Mouse (Mus musculus) heart, adult 8-10 months (tissue): ENCODE measurements around the gene Rffl. TPM values are rescaled to one million over a fixed set of nuclear protein-coding genes. Genes with fewer than 3 reads are reported as not detected.
"Not testable (repeated sequence)": the region's sequence is repeated elsewhere in the genome, so short reads cannot be mapped to it uniquely, and the experiment has no call there.

Experiments used
- DNase-seq: peaks from one replicate; pipeline ENCODE4 v3.0.0; 2022; ENCODE audit warnings: low spot score
- total RNA-seq, 4 experiments: library from RNA; stranded (reverse); gene quantifications; 2 replicates each; pipeline ENCODE4 v1.2.4; 2022

Gene Rffl
- total RNA-seq, 4 experiments from 2014 or later: 3.8 to 4.7 (median 4.7) TPM

DNA sequence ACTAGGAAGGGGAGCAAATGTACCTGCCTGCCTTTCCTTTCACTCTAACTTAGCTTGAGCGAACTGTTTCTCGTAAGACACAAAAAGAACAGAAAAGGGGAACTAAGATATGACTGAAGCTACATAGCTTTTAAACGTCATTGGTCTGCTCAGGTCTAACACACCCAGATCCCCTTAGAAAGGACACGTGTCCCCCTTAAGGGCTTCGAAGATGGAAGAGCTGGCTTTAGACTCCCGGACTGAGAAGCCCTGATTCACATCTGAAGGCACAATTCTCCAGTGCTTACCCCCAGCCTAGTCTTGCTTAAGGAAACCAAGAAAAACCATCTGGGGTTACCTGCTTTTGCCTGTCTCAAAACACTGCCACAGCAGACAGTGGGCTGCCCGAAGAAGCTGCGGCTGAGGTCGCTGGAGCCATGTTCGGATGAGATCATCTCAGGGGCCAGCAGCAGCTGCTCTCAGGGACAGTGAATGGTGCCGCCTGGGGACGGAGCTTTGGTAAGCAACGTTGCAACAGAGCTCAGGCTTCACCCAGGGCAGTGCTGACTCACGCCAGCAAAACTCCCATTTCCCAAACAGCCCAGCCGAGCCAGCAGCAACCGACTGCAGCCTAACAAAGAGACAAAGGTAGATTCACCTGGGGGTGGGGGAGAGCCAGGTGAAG lies 25.5 kb downstream of the Rffl start:
- peak; percentile 66 for DNase-seq

DNA sequence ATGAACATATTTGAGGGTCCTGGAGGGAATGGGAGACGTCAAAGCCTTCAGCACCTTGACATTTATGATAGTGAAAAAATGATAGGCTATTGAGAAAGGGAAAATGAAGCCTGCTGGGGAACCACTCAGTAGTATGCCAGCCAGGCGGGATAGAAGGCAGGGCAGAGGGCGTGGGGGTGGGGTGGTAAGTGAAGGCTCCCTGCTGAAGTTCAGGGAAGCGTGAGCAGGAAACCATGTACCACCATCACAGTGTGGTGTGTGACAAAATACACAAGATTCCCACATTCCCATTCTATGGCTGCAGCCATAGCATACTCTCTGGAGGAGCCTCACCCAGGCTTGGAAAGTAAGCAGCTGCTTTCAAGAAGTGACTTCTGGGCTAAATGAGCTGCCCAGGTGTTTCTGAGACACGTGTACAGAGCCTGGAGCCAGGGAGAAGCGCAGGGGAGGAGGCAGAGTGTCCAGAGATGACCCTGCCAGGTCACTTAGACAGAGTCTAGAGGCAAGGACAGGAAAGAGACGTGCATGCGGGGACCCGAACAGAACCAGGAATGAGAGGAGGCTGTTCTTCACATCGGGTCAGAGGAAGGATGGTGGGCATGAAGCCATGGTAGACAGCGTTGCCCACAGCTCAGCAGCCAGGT lies 26.1 kb downstream of the Rffl start:
- no peak for DNase-seq

DNA sequence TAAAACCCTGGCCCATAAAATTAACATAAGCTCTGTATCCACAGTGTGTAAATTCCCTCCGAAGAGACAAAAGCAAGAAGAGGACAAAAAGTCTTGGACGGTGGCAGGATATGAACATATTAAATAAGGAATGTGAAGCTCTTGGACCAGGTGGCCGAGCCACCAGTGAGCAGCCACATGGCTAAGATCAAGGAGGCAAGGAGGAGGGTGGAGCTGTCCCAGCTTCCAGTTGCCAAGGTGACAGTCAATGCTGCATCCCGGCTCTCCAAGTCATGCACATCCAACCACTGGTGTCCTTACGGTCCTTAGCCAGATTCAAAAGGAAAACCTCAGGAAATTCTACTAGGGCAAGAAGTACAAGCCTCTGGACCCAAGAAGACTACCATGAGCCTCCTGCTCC lies 32.5 kb downstream of the Rffl start:
- DNase-seq: no peak

DNA sequence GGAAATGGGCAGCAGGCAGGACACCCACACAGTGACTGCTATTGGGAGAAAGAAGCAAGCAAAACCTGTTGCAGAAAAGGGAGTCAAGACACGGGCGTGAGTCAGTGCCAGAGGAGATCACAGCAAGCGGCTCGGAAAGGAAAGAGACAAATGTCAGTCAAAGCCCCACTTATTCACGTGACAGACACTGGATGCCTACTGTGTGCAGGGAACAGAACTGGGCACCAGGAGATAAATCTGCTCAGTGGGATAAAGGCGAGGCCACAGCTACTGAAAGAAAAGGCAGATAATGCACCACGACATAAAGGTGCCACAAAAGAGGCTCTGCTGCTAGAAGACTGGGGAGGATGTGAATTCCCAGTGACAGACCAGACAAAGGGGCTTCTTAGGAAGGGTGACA lies 33.2 kb downstream of the Rffl start:
- DNase-seq: no peak

DNA sequence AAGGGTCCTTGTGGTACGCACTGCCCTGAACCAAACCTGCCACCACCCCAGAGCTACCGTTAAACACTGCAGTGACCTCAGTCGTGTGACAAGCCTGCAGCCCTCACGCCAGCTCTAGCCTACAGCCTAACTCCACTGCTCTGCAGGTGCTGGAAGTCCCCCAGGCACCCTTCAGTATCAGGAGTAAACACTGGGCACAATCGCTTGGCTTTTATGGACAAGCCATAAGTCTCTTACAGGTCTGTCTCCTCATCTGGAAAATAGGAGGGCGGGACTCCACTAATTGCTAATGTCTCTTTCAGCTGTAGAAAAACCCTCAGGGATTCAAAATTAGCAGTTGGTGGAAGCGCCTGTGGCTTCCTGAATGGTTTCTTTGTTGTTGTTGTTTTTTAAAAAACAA lies 33.8 kb downstream of the Rffl start:
- DNase-seq: no peak

DNA sequence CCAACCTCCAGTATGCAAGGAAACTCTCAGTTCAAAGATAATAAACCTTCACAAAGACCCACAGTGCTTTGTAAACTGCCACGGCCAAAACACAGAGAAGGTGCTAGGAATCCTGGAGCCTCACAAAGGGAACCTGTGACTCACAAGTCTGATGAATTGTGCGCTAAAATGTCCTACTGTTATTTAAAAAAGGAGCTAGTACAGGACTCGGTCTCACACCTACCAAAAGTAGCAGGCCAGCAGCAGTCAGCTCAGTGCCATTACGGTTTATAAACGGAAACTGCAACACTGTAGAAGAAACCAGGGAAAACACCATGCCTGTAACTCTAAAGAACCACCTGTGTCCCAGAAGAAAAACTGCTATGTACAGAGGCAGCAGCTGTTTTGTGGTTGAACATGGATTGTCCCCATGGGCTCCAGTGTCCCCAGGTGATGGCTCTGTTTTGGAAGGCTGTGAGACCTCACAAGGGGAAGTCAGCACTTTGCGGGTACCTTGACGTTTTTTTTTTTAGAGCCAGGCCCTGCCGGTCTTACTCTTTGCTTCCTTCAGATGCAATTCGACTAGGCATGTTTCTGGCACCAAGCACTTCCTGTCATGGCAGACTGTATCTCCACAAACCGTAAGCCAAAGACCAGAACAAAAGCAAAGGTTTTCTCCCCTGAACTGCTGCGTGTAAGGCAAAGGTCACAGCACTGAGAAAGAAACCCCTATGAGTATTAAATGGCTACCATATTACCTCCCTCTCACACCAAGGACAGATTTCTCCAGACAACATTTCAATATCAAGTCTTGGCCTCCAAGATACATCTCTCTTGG lies 35.2 kb downstream of the Rffl start:
- no peak for DNase-seq

DNA sequence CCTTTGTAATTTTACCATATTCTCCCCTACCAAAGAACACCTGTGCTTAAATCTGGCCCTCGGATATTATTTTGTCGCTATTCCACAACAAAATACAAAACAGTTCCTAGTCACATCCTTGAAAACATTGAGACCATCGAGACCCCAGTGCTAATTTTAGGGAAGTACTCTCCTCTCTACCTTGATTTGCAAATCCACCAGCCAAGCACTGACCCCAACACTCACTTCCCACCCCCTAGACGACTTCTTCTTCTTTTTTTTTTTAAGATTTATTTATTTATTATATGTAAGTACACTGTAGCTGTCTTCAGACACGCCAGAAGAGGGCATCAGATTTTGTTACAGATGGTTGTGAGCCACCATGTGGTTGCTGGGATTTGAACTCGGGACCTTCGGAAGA lies 36.7 kb downstream of the Rffl start:
- not testable (repeated sequence) for DNase-seq

DNA sequence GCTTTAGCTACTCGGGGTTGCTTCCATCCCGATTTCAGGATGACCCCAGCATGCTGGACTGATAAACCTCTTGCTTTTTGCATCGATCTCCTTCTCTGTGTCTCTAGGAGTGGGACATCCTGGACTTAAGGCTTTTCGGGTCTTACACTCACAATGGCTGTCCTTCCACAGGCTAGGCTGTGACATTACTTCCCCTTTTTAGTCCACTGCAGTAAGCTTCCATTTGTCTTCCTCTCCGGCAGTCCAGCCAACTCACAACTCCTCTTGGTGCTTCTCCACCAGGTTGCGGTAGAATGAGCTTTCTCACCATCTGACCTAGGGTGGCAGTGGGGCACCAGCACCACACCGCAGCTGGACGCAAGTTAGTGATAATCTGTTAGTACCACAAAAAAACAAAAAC lies 37.1 kb downstream of the Rffl start:
- no peak for DNase-seq

DNA sequence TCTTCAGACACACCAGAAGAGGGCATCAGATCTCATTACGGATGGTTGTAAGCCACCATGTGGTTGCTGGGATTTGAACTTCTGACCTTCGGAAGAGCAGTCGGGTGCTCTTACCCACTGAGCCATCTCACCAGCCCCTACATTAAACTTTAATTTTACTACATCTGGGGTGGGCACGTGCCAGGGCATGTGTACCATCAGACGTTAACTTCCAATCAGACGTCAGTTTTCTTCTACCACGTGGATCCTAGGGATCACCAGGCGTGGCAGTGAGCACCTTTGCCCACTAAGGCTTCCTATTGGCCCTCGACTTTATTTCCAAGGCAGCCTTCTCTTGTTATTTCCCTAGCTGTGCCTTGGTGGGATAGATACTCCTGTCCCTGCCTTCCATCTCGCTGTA lies 38.6 kb downstream of the Rffl start:
- DNase-seq: not testable (repeated sequence)

DNA sequence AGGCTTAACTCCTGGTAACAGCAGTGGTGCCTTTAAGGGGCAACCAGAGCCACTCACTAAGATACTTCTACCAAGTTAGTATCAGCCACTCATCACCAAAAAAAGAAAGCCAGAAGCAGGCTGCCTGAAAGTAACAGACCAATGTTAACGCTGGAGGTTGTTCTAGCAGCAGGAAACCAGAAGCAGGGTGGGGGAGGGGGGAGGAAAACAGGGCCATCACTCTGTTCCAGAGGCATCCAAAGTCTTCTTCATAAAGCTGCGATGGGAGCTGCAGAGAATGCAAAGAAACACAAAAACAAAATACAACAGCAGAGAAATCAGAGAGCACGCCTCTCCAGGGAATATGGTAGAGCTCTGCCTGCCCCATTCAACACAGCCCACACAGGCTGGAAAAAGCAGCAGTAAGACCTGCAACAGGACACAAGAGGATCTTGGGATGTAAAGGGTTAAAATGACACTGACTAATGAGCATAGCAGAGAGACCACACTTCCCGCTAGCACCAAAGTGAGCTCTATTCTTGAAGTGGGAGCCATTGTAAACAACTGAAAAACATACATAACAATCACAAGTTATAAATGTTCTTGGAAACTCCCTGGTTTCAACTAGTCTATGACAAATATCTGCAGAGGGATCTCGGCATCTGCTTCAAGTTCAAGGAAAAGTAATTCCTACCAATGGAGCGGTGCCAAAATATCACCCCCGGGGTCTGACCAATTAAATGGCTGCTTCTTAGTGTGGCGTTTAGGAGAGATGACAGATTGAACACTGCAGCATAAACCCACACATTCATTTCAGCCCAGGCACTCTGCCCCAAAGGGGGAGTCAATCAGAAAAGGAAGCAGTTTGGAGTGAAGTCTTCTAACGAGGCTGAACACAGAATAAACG lies 39.8 kb downstream of the Rffl start:
- no peak for DNase-seq

DNA sequence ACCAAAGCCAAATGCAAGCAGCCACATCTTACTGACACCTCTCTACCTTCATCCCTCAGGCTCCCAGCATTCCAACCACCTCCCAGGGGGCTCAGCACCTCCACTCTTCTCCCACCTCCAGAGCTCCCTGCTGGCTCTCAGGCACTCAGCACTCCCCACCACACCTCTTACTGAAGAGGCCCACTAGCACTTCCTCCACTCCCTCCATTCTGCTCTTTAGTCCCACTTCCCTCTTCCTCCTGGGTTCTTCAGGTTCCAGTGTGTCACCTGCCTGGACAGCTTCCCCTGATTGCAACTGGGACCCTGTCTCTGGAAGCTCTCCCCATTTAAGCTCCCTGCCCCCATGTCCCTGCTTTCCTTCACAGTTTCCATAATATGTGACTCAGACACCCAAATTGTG lies 44.2 kb downstream of the Rffl start:
- DNase-seq: no peak

DNA sequence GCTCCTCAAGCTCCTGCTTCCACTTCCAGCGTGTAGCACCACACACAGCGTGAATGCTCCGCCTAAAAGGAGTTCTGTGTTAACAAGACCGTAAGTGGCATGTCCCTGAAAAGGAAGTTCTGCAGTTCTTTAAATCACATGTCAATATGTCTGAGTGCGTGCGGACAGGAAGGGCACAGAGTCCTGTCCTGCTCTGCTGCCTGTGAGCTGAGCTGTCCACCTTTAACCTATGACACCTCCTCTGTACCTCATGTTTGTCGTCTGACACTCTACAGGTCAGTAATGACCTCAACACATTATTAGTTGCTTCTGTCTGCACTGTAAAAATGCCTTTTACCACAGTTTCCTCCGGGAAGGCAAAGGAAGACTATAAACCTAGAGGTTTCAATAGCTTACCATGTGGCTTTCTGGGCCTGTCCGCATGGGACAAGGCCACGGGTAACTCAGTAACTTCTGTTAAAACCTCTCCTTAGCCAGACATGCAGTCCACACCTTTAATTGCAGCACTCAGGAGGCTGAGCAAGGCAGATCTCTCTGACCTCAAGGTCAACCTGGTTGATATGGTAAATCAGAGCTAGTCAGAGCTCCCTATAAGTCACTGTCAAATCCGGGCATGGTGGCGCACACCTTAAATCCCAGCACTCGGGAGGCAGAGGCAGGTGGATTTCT lies 50.1 kb downstream of the Rffl start:
- no peak for DNase-seq

DNA sequence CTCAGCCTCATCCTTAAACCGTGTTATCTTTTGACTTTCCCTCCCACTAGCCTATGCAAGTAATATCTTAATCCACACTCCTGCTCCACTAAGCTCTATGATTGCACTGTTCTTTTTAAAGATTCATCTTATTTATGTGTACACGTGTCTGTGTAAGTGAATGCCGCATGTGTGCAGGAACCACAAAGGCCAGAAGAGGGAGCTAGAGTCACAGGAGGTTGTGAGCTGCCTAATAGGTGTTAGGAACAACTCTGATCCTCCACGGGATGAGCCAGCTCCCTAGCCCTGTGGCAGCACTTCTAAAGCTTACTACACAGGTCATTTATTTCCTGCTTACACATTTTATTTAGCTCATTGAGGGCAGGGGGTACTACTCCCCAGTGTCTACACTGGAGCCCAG lies 51.7 kb downstream of the Rffl start:
- DNase-seq: peak; percentile 53

DNA sequence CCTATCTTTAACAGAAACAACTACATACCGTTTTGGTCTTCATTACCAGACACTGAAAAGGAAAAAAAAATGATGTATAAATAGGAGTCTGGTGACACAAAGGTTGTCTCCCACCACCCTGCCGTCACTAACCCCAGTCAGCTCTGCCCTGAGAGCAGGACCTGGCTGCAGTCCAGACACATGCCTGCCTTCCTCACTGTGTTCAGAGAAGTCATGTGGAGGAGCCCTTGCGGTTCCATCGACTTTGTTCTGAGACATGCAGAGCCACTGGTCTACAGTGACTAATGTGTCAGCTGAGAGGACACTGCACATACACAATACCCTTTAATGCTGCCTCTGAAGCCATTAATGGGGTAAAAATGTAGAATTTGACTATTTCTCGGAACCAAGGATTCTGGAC lies 62.5 kb downstream of the Rffl start:
- DNase-seq: no peak

DNA sequence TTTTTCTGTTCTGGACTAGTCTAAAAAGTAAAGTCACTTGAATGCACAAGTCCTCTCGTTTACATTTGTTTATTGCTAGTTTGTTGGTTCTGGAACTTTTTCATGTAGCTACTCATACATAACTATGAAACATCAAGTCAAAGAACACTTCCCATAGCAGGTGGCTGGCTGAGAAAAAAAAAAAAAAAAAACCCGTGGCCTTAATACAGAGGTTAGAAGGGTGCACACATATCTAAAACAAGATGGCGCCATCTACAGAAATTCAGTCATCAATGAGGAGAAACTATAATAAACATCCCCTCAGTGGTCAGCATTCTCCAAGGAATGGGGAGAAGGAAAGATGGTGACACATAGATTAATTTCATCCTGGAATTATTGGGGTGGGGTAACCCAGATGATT lies 63.6 kb downstream of the Rffl start:
- DNase-seq: no peak

DNA sequence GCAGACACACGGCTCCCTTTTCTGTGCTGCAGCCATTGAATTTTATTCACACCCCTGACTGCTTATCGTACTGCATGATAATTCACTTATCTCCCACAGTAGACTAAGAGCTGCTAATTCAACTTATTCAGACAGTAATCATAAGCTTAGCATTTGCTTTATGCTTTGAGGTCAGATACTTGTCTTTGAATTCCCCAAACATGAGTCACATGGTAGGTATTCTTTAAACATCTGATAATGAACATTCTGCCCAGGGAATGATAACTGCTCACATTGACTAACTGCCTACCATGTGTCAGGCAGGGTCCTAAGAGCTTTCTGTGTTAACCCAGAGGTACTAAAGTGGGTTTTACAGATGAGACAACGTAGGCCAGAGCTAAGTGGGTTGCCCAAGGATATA lies 64.4 kb downstream of the Rffl start:
- no peak for DNase-seq

DNA sequence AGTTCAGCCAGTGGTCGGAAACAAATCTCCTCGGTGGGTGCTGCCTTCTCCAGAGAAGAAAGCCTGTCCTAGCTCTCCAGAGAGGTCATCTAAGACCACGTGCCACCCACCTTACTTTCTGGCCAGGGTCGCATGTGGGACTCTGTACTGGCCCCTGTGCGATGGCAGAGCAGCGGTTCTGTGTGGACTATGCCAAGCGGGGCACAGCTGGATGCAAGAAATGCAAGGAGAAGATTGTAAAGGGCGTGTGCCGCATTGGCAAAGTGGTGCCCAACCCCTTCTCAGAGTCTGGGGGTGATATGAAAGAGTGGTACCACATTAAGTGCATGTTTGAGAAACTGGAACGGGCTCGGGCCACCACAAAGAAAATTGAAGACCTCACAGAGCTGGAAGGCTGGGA lies 87.6 kb downstream of the Rffl start:
- no peak for DNase-seq

DNA sequence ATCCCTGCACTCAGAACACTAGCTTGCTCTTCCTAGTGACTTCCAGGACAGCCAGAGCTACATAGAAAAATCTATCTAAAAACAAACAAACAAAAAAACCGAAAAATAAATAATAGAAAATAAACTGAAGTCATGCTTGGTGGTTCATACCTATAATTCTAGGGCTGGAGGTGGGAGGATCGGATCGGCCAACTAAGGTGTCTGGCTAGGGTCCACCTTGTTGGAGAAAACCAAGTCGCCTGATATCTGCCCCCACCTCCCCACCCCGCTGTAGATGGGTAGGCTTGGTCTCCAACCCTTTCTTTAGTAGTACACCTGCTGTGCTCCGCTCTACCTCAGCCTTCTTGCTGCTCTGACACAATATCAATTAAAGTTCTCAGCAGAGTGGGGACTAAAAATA lies 88.8 kb downstream of the Rffl start:
- DNase-seq: no peak

DNA sequence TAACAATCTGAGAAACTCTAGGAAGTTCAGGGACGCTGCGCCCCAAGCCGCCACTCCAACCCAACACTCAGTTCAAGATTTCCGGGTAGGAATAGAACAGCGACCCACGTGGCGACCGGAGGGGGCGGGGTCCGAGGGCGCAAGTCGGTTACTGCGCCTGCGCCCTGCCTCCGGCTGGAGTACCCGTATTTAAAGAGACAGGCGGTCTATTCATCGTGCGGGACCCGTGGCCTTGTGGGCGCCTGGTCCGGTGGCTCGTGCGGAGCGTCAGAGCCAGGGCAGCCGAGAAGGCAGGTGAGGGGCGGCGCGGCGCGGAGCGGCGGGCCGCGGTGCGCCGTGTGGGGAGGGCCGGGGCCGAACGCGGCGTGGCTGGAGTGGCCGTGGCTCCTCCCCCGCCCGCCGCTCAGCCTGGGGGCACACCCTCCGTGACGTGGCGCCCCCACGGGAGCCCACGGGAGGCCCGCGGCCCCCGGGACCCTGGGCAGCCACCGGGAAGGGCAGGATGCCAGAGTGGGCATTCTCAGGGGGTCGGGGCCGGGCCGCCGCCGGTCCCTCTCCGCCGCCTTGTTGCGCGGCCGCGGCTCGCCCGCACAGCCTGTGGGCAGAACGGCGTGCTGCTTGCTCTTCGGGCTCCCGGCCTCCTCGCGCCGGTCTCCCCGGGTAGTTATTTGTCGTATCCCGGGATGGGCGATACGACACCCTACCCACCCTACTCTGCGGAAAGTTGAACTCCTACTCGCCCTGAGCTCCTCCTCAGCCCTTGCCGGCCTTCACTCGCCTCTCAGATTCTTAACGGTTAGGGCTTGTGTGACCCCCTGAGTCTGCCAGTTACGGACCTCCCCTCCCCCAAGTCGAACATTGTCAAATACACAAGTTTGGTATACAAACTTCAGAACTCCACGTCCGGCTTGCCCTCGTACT lies 89.8 kb downstream of the Rffl start, which contains the start of gene Lig3:
Gene Lig3 (plus strand): TSS at position 126 of the 921 bp plus-strand sequence.
- peak; percentile 93 for DNase-seq

DNA sequence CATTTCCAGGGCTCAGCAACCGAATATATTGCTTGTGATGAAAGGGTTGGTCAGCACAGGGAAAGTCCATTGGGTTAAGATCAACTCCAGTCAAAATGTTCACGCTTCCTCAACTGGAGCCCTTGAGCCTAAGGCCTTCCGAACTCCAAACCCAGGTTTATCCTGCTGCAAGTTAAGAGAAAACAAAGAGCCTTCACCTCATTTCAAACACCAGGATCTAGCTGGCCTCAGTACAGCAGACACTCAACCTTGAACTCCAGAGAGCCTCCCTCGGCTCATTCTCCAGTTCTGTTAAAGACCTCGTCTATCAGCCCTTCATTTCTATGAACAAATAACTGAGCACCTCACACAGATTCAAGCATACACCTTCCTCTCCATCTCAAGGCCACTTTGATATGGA lies 90.9 kb downstream of the Rffl start:
- DNase-seq: no peak
